Mouse (Mus musculus) left cerebral cortex, adult 18-20 months (tissue): ENCODE results near the gene Efcab11. TPM values are rescaled to one million over a fixed set of nuclear protein-coding genes. Genes with fewer than 3 reads are reported as not detected.
A peak's percentile ranks its signal among the peaks of the same experiment; 100 is the strongest.

Source experiments
- DNase-seq, 2 experiments: peaks; one replicate each; pipeline ENCODE4 v3.0.0; 2021 to 2022; ENCODE audit warnings: low spot score in 2 of 2, mixed read lengths in 1 of 2
- total RNA-seq, 2 experiments: library from RNA; stranded (reverse); gene quantifications; 2 replicates each; pipeline ENCODE4 v1.2.3; 2021

Efcab11 gene
- total RNA-seq, 2 experiments from 2014 or later, result 0.26 to 0.42 TPM

GRCm38 (mm10) chr12:99764053-99764452 lies 120.2 kb downstream of the Efcab11 start:
- no peak for DNase-seq

DNA sequence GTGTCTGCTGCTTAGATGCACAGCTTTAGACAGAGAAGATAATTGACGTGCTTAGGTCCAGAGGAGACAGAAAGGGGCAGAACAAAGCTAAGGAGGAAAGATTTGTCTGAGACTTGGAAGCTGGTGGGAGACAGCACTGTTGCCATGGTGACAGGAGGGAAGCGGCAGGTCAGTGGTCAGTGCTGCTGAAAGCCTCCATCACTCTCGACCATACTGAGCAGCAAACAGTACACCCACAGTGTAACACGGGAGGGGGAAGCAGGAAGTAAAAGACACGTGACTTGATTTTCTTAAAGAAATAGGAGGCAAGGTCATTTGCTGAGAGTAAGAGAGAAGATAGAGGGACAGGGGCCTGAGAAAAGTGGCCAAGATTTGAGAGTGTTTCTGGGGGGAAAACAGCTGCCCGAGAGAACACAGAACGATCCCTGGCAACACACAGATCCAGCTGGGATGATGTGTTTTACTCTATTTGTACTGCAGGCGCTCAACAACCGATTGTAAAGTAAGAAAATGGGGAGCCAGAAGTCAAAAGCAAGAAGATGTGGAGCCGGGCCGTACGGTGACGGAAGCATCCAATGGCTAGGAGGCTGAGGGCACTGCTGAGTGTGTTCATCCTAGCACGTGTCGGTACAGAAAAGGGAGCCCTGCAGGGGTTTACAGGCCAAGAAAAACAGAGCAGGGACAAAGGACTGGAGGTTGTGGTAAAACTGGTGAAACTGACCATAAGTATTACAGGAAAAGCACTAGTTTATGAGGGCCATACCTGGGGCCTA lies 126.3 kb downstream of the Efcab11 start:
- DNase-seq, result no peak

DNA sequence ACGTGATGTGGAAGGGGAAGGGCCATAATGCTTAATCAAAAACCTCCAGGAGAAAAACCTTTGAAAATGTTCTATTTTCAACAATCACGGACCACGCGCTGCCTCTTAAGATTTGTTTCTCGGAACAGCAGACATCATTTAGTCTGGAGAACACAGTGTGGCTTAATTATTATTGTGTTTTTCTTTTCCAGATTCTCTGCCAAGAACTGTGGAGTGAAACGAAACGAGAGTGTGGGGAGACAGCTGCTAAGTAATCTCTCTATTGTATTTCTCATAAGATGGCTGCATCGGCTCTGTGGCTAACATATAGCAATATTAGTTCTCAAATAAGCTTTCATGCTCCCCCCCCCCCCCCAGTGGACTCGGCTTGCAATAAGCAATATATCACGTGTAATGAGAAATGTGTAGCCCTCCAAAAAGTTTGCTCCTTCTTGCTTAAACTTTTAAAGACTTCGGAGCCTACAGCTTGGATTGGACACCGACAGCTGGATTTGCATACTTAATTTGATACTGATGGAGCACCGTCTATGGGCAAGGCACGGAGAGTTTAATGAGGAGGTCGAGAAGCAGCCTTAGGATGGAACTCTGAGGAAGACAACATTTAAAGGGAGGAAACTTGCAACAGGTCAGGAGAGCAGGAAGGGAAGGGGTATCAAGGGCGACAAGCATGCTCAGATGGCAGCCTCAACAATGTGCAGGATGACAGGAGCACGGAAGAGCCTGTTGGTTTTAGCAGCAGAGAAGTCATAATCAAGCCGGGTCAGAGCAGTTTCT lies 127.1 kb downstream of the Efcab11 start:
- no peak for DNase-seq

DNA sequence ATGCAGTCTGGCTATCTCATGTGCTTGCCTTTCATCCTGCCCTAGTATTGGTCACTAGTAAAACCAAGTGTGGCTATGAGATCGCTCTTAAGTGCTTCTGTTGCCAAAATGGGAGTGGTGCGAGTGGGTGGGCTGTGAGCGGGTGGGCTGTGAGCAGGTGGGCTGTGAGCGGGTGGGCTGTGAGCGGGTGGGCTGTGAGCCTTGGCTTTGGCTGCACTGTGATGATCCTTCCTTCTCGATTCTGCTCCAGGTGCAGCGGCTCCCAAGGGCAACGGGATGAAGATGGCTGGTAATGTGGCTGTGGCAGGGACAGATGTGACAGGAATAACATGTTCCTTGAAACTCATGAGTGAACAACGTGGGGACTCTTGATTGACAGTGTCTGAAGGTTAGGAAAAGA lies 128.0 kb downstream of the Efcab11 start:
- DNase-seq, result no peak

- DNase-seq, result no peak
These were observed 131.3 kb downstream of the Efcab11 start for GRCm38 (mm10) chr12:99752986-99753385.

GRCm38 (mm10) chr12:99749391-99749790 lies 134.8 kb downstream of the Efcab11 start:
- DNase-seq, result no peak

- DNase-seq, result no peak
These were observed 142.6 kb downstream of the Efcab11 start for GRCm38 (mm10) chr12:99741631-99742030.

GRCm38 (mm10) chr12:99739211-99739610 lies 145.0 kb downstream of the Efcab11 start:
- no peak for DNase-seq

DNA sequence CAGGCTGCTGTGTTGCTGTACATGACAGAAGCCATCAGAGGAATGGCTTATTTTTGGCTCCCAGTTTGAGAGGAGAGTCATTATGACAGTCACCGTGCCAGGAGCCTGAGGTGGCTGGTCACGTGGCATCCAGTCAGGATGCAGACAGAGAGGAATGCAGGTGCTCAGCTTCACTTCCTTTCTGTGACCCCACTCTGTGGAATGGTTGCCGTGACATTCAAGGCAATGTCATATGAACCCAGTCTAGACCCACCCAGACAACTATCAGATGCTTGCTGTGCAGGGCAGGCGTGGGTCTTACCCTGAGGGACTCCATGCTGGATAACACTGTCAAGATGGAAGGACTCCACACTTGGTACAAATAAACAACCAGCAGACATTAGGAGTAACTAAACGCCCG lies 146.0 kb downstream of the Efcab11 start:
- no peak for DNase-seq

GRCm38 (mm10) chr12:99736971-99737370 lies 147.3 kb downstream of the Efcab11 start:
- no peak for DNase-seq

- DNase-seq, result no peak
These were observed 149.1 kb downstream of the Efcab11 start for GRCm38 (mm10) chr12:99735172-99735571.

DNA sequence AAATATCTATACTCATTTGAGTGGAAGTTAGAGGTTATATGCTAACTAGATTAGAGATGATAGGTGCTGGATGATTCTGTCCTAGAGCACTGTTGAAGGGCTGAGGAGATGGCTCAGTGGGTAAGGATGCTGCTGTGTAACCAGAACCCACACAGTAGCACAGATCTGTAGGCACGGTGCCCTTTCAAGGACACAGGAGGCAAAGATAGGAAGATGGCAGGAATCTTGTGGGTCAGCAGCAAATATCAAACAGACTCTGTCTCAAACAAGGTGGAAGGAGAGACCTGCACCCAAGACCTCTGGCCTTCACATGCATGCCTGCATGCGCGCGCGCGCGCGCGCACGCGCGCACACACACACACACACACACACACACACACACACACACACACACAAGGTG lies 160.0 kb downstream of the Efcab11 start:
- DNase-seq, result no peak

DNA sequence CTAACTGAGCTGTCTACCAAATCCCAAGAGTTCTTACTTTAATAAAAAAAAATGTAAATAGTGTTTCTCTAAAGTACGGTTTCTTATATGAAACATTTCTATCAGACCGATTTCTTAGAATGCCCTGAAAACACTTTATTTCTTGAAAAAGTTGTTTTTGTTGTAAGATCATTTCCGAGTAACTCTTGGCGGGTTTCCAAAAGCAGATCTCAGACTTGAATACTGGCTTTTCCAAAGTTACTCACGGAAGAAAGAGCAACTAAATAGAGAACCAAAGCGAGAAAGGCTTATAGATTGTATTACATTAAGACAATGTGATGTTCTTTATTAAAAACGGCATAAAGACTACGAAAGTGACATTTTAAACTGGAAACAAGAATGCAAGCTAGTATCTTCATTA lies 160.4 kb downstream of the Efcab11 start:
- DNase-seq, result no peak

DNA sequence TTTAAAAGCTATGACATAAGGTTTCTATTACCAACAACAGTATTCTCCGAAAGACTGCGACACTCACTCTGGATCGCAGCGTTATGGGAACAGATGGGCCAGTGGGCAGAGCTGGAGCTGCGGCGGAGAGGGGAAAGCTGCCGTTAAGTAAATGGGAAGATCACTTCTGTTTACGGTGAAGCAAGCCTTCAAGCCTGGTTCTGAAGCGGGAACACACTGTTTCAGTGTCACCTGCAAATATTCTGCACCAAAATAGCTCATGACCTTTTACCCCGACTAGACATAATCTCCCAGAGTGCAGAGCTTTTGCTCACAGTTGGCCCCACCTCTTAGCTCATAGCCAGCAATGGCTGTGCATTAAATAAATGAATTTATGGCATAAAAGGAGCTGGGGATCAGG lies 162.9 kb downstream of the Efcab11 start:
- DNase-seq, result peak; percentile 50 to 74

- peak; percentile 13 to 32 for DNase-seq
These were observed 164.5 kb downstream of the Efcab11 start for GRCm38 (mm10) chr12:99719777-99720176.

GRCm38 (mm10) chr12:99718161-99718560 lies 166.1 kb downstream of the Efcab11 start:
- no peak for DNase-seq

GRCm38 (mm10) chr12:99716038-99716610 lies 168.1 kb downstream of the Efcab11 start:
- peak; percentile 12 to 24 for DNase-seq

DNA sequence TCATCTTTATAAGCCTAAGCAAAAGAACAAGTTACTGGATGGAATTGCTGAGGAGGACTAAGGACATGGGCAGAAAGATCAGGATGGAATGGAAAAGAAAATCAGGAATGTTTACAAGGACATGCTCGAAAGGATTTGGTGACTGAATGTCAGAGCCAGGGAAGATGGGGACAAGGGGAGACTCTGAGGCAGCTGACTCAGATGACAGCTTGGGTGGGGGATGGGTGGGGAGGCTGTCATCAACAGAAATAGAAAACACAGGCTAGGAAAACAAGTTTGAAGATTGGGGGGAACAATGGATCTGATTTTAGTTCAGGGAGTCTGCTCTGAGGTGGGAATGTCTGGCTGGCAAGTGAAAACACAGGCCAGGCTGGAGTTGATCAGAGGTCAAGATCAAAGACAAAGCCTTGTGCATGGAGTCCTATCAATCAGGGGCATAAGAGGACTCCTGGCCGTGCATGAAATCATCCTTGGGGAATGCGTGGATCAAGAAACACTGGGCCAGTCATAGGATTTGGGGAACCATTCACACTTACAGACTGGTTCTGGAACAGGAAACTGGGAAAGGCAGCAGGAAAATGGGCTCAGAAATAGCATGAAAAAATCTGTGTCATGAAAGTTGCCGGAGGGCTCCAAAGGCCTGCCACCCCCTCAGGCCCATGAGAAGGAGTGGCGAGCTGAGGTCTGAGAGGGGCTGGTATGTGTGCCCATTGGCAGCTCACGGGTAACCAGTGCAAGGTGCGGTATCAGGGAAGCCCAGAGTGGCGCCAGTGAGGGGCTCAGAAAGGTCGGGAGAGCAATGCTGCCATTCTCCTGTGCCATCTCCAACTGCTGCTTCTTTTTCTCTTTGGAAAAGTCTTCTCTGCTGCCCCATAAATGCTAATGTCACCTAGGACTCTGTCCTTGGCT lies 168.9 kb downstream of the Efcab11 start:
- DNase-seq, result no peak

GRCm38 (mm10) chr12:99712214-99712613 lies 172.0 kb downstream of the Efcab11 start:
- DNase-seq, result no peak

GRCm38 (mm10) chr12:99702248-99702647 lies 182.0 kb downstream of the Efcab11 start:
- no peak for DNase-seq

- no peak for DNase-seq
These were observed 183.9 kb downstream of the Efcab11 start for GRCm38 (mm10) chr12:99700380-99700779.
